Mouse (Mus musculus) right cerebral cortex, postnatal 25 days (tissue): ENCODE results near the gene Pgrmc1.
"Not testable (repeated sequence)": the region's sequence is repeated elsewhere in the genome, so short reads cannot be mapped to it uniquely, and the experiment has no call there.

Experiments used
- DNase-seq: peaks from one replicate; pipeline ENCODE4 v3.0.0; 2022

Gene Pgrmc1

GRCm38 (mm10) chrX:36597707-36598389 lies at the start of gene Pgrmc1:
Gene Pgrmc1 (plus strand): TSS chrX:36598206.
- DNase-seq, result peak; percentile 78

GRCm38 (mm10) chrX:36548798-36549197 lies 49.2 kb upstream of the Pgrmc1 start:
- DNase-seq, result no peak

DNA sequence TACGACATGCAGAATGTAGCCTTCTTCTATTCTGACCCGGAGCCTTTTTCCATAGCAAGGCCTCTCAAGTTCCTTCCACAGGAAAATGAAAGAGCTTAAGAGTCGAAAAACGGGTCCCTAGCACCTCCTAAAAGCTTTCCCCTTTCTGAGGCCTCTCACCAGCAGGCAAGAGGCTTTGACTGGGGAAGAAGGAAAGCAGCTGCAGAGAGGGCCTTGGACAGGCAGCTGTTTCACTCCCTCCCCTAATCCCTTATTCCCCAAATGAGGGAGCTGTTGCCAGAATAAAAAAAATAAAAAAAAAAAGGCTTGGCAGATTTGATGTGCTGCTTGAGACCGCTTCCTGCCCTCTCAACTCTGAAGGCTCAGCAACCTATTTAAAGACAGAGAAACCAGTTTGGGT lies 47.1 kb upstream of the Pgrmc1 start:
- no peak for DNase-seq

GRCm38 (mm10) chrX:36551351-36551750 lies 46.7 kb upstream of the Pgrmc1 start:
- DNase-seq, result no peak

DNA sequence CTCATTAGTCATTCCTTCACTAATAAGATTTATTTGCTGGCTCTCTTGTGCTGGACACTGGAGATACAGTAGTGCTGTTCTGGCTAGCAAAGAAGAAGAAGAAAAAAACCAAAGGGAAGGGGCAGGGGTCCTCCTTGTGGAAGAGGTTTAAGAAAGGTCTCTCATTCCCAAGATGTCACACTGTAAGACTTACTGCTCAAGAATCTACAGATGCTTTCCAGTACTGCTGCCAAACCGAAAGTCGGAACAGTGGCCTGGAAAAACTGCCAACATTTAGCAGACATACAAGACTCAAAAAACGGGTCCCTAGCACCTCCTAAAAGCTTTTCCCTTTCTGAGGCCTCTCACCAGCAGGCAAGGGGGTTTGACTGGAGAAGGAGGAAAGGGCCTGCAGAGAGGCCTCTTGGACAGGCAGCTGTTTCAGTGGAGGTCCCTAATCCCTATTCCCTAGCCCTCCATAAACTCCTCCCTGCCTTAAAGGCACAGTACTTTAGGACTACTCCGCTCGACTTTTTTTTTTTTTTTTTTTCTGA lies 45.9 kb upstream of the Pgrmc1 start:
- peak; percentile 6 for DNase-seq

DNA sequence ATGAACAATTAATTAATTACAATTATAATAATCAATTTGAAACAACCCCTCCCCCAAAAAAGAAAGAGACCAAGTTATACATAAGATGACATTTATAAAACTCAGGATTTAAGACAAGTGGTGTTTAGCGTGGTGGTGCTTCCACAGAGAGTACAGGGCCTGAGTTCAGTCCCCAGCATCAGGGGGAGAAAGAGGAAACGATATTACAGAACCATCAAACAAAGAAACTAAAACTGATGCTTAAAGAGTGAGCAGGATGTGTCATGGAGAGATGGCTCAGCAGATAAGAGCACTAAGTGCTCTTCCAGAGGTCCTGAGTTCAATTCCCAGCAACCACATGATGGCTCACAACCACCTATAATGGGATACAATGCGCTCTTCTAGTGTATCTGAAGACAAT lies 45.3 kb upstream of the Pgrmc1 start:
- no peak for DNase-seq

GRCm38 (mm10) chrX:36555196-36555595 lies 42.8 kb upstream of the Pgrmc1 start:
- not testable (repeated sequence) for DNase-seq

DNA sequence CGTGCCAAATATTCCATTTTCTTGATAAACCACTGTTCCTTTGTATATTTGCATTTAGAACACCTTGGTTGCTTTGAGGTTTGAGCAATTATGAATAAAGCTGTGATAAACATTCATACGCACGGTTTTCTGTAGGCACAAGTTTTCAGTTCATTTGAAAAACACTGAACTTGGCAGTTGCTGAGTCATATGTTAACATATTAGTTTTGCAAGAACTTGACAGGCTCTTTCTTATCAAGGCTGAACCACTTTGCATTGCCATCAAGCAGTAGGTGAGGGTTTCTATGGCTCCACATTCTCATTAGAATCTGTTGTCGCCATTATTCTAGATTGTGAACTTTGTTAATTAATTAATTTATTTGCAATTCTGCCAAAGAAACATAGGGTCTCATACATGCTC lies 37.8 kb upstream of the Pgrmc1 start:
- no peak for DNase-seq

DNA sequence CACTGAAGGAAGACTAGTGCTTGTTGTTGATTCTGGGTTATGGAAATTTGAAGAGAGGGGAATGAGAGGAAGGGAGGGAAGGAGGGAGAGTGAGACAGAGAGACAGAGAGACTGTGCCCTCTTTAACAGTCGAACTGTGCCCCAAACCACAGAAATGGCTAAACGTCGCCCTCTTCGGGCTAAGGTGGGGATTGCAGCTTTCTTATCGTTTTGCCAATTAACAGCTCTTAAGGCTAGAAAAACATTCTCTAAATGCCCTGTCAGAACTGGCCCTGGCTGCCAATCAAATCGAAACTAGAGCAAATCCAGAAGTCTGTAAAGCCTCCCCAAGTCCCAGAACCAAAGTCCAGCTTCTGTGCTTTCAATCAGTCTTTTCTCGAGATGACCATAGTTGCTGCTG lies 36.4 kb upstream of the Pgrmc1 start:
- DNase-seq, result peak; percentile 57

DNA sequence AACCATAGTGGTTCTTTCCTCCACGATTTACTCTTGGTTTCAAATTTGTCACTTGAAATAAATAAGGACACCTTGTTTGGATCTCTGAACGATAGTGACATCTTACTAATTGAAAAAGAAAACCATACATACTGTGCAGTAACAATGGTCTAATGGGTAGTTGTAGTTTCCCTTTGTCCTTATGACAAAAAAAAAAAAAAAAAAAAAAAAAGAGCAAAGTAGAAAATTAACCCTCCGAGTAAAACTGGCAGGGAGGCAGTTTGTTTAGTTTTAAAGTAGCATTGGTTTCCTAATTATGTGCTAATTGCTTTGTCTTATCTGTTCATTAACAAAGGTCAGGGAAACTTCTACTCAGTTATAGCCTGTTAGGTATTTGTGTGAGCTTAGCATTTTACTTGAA lies 35.9 kb upstream of the Pgrmc1 start:
- no peak for DNase-seq

- DNase-seq, result no peak
Observed at GRCm38 (mm10) chrX:36586629-36587303, 11.2 kb upstream of the Pgrmc1 start.

GRCm38 (mm10) chrX:36587304-36588209 lies 10.4 kb upstream of the Pgrmc1 start:
- no peak for DNase-seq

DNA sequence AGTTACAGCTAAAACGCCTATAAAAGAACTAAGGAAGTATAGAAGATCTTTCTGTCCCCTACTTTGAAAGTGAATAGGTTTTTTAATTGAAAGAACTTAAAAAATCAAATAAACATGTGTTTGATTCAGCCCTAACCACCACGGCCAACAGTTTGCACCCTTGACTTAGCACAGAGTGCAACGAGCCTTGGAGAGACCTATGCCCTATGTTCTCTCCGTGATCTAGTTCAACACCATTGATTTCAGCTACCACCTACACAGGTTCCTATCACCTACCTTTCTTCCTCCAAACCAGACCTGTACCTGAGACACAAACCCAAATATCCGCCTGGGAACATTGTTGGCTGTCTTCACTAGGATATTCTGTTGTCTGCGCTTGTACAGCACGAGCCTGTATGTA lies 7.7 kb upstream of the Pgrmc1 start:
- DNase-seq, result no peak

DNA sequence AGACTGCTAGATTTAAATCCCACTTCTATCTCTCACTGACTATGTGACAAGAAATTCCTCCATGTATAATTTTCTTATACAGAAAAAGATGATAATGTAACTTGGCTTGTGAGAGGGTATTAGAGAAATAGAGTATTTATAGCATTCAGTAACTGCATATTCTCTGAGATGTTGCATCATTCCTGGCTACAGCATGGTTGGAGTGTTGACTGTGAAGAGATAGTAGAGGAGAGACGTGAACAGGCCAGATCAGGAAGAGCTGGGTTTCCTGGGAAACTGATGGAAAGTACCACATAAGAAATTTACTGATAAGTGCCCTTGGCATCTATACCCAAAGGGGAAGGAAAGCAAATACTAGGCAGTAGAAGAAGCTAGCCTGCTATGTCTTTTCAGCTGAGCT lies 6.9 kb upstream of the Pgrmc1 start:
- DNase-seq, result no peak

DNA sequence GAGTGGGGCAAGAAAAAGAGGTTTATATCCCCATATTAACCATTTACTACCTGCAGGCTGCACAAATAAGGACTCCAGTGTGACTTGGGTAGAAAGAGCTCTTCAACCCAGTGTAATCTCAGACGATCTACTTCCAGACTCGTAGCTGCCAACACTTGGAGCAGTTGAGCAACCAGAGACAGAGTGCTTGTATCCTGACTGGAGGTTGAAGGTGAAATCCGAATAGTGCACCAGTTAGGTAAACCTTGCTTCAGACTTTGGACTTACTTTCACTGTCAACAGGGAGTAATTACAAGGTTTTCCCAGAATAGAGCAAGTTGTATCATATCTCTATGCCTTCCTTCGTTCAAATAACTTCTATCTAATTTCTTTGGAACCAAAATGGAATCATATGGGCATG lies 6.5 kb upstream of the Pgrmc1 start:
- DNase-seq, result no peak

- DNase-seq, result no peak
Observed at GRCm38 (mm10) chrX:36595247-36595646, 2.8 kb upstream of the Pgrmc1 start.

DNA sequence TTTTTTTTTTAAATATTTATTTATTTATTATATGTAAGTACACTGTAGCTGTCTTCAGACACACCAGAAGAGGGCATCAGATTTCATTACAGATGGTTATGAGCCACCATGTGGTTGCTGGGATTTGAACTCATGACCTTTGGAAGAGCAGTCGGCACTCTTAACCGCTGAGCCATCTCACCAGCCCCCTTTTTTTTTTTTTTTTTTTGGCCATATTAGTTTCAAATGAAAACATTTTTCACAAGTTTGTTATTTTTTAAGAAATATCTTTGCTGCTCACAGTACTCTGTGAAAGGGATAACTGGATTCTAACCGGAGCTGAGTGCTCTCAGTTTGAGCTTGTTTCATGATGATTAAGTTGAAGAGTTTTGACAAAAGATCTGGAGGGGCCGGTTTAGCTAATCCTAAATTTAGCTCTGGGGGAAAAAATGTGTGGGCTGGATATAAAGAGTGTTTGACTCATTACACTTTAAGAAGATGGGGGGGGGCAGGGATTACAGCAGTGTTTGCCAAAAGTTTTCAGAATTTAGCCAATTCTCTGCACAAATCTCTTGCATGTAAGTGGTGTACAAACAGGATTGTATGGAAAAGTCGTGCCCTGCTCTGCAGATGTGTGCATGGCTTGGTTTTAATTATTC lies 1.4 kb upstream of the Pgrmc1 start:
- not testable (repeated sequence) for DNase-seq

DNA sequence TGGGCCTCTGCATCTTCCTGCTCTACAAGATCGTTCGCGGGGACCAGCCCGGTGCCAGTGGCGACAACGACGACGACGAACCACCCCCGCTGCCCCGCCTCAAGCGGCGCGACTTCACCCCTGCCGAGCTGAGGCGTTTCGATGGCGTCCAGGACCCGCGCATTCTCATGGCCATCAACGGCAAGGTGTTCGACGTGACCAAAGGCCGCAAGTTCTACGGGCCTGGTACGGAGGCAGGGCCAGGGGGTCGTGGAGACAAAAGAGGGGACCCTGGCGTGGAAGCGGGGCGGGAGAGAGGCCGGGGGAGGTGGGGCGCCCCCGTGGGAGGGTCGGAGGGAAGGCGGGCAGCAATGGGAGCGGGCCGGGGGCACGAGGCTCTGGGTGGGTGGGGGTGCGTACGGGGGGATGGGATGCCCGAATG lies 394 bp downstream of the Pgrmc1 start:
- DNase-seq, result no peak

- DNase-seq, result peak; percentile 13
Observed at GRCm38 (mm10) chrX:36598861-36599344, 897 bp downstream of the Pgrmc1 start.

DNA sequence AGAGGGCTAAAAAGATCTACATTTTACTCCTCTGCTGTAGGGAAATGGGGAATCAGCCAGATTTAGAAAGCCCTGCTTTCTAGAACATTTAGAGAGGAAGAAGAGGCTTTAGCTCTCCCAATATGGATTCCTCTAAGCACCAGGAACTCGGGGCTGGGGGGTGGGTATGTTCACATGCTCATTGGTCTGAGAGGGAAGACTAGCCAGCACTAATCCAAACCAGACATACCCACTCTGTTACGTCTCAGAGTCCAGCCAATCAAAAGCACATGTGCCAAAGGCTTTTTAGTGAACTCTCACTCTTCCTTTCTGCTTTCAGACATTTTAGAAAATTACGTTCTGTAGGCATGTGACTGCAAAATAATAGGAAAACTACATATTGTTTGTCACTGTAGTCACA lies 1.6 kb downstream of the Pgrmc1 start:
- no peak for DNase-seq

- DNase-seq, result no peak
Observed at GRCm38 (mm10) chrX:36600066-36600465, 2.1 kb downstream of the Pgrmc1 start.

- no peak for DNase-seq
Observed at GRCm38 (mm10) chrX:36602926-36603325, 4.9 kb downstream of the Pgrmc1 start.

- DNase-seq, result no peak
Observed at GRCm38 (mm10) chrX:36604040-36604439, 6.0 kb downstream of the Pgrmc1 start.
